Comparison of ENCODE assay signal across 1 mouse cellular context in the genomic region with DNA sequence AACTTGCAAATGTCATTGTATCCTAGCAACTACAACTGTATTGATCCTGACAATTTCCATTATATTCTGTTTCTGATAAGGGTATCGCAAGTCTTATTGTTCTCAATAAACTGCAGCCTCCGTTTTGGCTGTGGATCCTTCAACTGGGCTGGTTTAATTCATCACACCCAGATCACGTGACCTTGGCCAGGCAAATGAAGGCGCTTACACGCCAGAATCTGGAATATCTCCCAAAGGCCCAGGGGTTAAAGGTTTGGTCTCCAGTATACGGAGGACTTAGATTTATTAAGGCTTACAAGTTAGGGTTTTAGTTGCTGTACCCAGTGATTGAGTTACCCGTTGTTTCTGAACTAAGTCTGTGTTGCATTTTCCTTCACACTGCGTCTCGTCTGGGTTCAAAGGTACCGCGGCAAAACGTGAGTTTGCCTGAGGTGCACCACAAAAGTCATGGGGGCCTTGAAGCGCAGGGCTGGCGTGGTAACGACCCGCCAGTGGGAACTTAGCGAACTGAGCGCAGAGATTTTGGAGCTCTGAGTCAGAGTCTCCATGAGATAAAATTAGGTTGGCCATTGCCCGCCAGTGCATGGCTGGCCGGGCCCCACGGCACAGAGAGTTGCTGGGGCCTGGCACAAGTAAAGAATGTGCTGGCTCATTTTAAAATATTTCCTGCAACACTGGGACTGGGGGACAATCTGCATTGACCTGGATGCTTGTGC.
TF ChIP-seq lines count a peak whose summit lies in the region.

No protein-coding gene starts in this region.

TF ChIP-seq in CH12.LX, 34 proteins besides CTCF, POLR2A, EP300 and RAD21 (continued from another document):
- TF ChIP-seq HCFC1 (IDR thresholded peaks at IDR 0.05; ENCODE audit: low read depth, low read length) (peak; percentile 35; the same call in 1 of the 2 replicates), IRF4 (IDR thresholded peaks at IDR 0.05; ENCODE audit: low read depth, low read length) (no peak), KAT2A (IDR thresholded peaks at IDR 0.05; ENCODE audit: insufficient replicate concordance, low read length) (no peak), JUN (IDR thresholded peaks at IDR 0.05; ENCODE audit: insufficient read depth, low read depth, low read length) (peak; percentile 55), MYC (IDR thresholded peaks at IDR 0.05; ENCODE audit: low read depth, low read length) (peak; percentile 52; the same call in 1 of the 2 replicates), SMC3 (IDR thresholded peaks at IDR 0.05; ENCODE audit: low read depth, low read length) (no peak), USF1 (IDR thresholded peaks at IDR 0.05; ENCODE audit: low read depth, low read length) (peak; percentile 86), TBP (conservative IDR thresholded peaks at IDR 0.05; ENCODE audit: low read depth, low read length) (0 out of 2 replicates have a peak, but pooled peaks have one; percentile 19), POLR2AphosphoS2 (IDR thresholded peaks at IDR 0.05; ENCODE audit: low read depth, low read length) (no peak), ZNF384 (IDR thresholded peaks at IDR 0.05; ENCODE audit: low read depth, low read length) (no peak), USF2 (conservative IDR thresholded peaks at IDR 0.05; ENCODE audit: low read depth, low read length) (peak; percentile 86), CHD2 (IDR thresholded peaks at IDR 0.05; ENCODE audit: low read length) (0 out of 2 replicates have a peak, but pooled peaks have one; percentile 37), E2F4 (IDR thresholded peaks at IDR 0.05; ENCODE audit: insufficient replicate concordance, low read depth, low read length) (no peak), PAX5 (IDR thresholded peaks at IDR 0.05; ENCODE audit: low read length) (no peak), ETS1 (conservative IDR thresholded peaks at IDR 0.05; ENCODE audit: low read depth, low read length) (peak; percentile 65), ELF1 (IDR thresholded peaks at IDR 0.05; ENCODE audit: low read depth, low read length) (peak; percentile 23; the same call in 1 of the 2 replicates), MEF2A (IDR thresholded peaks at IDR 0.05; ENCODE audit: borderline replicate concordance, low read depth, low read length) (peak; percentile 88), ZKSCAN1 (IDR thresholded peaks at IDR 0.05; ENCODE audit: borderline replicate concordance, low read depth, low read length) (no peak), SIN3A (IDR thresholded peaks at IDR 0.05; ENCODE audit: low read length) (peak; percentile 65; the same call in 1 of the 2 replicates), NELFE (IDR thresholded peaks at IDR 0.05; ENCODE audit: low read depth, low read length) (0 out of 2 replicates have a peak, but pooled peaks have one; percentile 25), TCF12 (IDR thresholded peaks at IDR 0.05; ENCODE audit: low read depth, low read length) (0 out of 2 replicates have a peak, but pooled peaks have one; percentile 30), UBTF (IDR thresholded peaks at IDR 0.05; ENCODE audit: low read depth, low read length) (no peak), NRF1 (IDR thresholded peaks at IDR 0.05; ENCODE audit: low read depth, low read length) (peak; percentile 19; the same call in 1 of the 2 replicates), ZMIZ1 (IDR thresholded peaks at IDR 0.05; ENCODE audit: low read depth, low read length) (no peak), GABPA (IDR thresholded peaks at IDR 0.05; ENCODE audit: insufficient replicate concordance, low read depth, low read length) (no peak), MAX (IDR thresholded peaks at IDR 0.05; ENCODE audit: low read length) (peak; percentile 49; the same call in 1 of the 2 replicates), CHD1 (IDR thresholded peaks at IDR 0.05; ENCODE audit: low read depth, low read length) (no peak), MXI1 (IDR thresholded peaks at IDR 0.05; ENCODE audit: low read depth, low read length) (0 out of 2 replicates have a peak, but pooled peaks have one; percentile 41), BHLHE40 (IDR thresholded peaks at IDR 0.05; ENCODE audit: low read depth, low read length) (peak; percentile 76)
